Mouse (Mus musculus) midbrain, embryonic 14.5 days (tissue): ENCODE results near the gene Nccrp1. TPM values are rescaled to one million over a fixed set of nuclear protein-coding genes. Genes with fewer than 3 reads are reported as not detected.

Experiments
- ATAC-seq: fragments of 200-750 bp; cut with Nextera tagmentation; 2 replicates; pipeline ENCODE4 v1.8.0; 2017; ENCODE audit warnings: moderate number of reproducible peaks, moderate library complexity; ENCODE audit not compliant: low FRiP score, low TSS enrichment
- DNase-seq: peaks from one replicate; pipeline ENCODE4 v3.0.0-alpha.2; 2015
- H3K27ac ChIP-seq: fragments of 300-500 bp; sonication (generic); replicated peaks from 2 replicates; pipeline ENCODE4 v1.5.1; 2014; ENCODE audit warnings: mild to moderate bottlenecking, low read depth, low read length, moderate library complexity
- H3K27me3 ChIP-seq: fragments of 300-500 bp; sonication (generic); 2 replicates; pipeline ENCODE4 v1.6.1; 2014; ENCODE audit warnings: low read length, control low read depth, mixed read lengths; ENCODE audit not compliant: control insufficient read depth, insufficient read depth
- H3K36me3 ChIP-seq: fragments of 300-500 bp; sonication (generic); 2 replicates; pipeline ENCODE4 v1.6.1; 2014; ENCODE audit warnings: low read length, control low read depth; ENCODE audit not compliant: control insufficient read depth, insufficient read depth
- H3K4me1 ChIP-seq: fragments of 300-500 bp; sonication (generic); 2 replicates; pipeline ENCODE4 v1.6.1; 2014; ENCODE audit warnings: mild to moderate bottlenecking, antibody characterized with exemption, low read length, control low read depth; ENCODE audit not compliant: control insufficient read depth, insufficient read depth
- H3K4me2 ChIP-seq: fragments of 300-500 bp; sonication (generic); 2 replicates; pipeline ENCODE4 v1.6.1; 2014; ENCODE audit warnings: mild to moderate bottlenecking, low read length, moderate library complexity
- H3K4me3 ChIP-seq: fragments of 300-500 bp; sonication (generic); replicated peaks from 2 replicates; pipeline ENCODE4 v1.5.1; 2014; ENCODE audit warnings: low read depth, low read length
- H3K9ac ChIP-seq: fragments of 300-500 bp; sonication (generic); replicated peaks from 2 replicates; pipeline ENCODE4 v1.6.1; 2014; ENCODE audit warnings: mild to moderate bottlenecking, low read length, moderate library complexity
- H3K9me3 ChIP-seq: fragments of 300-500 bp; sonication (generic); 2 replicates; pipeline ENCODE4 v1.6.1; 2016; ENCODE audit warnings: low read length, control low read depth, mixed read lengths; ENCODE audit not compliant: control insufficient read depth
- WGBS: fragments of 180-500 bp; shearing (Covaris S2); extraction: QIAGEN DNeasy Blood & Tissue Kit; methylation state at CpG from one replicate; pipeline ENCODE4 v1.1.7; 2014; 5-methylcytosine and 5-hydroxymethylcytosine counted together
- polyA plus RNA-seq: library from polyadenylated mRNA; unstranded; fragments of >200 nt; fragmentation: Nextera tagmentation; extraction: Ambion mirVana; gene quantifications from 2 replicates; pipeline ENCODE4 v1.2.1, GENCODE M21; 2014

Nccrp1 gene
- 0.13 TPM in 1 of 2 replicates, not detected in the other for polyA plus RNA-seq

GRCm38 (mm10) chr7:28547154-28547553, at the start of gene Nccrp1:
Gene Nccrp1, minus strand, starts transcription at chr7:28547254.
- Histone ChIP-seq H3K4me2 (peak within 1 kb of the TSS; percentile 59), H3K9ac (peak within 1 kb of the TSS; percentile 31; the same call in 1 of the 2 replicates), H3K9me3 (no peaks in the 10 kb centered on the region), H3K4me1 (peaks cover 2% of the 10 kb centered on the region; the same call in 1 of the 2 replicates), H3K27ac (no peak within 1 kb of the TSS), H3K4me3 (peak within 1 kb of the TSS; percentile 28), H3K36me3 (no peaks in the 10 kb centered on the region), H3K27me3 (peaks cover 34% of the 10 kb centered on the region; the same call in 1 of the 2 replicates)
- ATAC-seq (no peak), DNase-seq (no peak)
- WGBS, result 6% methylated on average over 5 of the region's 5 CpGs

- Histone ChIP-seq H3K36me3 (no peaks in the 10 kb centered on the region), H3K4me1 (peaks cover 17% of the 10 kb centered on the region), H3K27me3 (no peaks in the 10 kb centered on the region), H3K9ac (no peak overlapping the region), H3K4me2 (peak overlapping the region; percentile 90), H3K27ac (no peak overlapping the region), H3K9me3 (no peaks in the 10 kb centered on the region), H3K4me3 (no peak overlapping the region)
- ATAC-seq (no peak), DNase-seq (no peak)
- WGBS, result 77% methylated on average over 8 of the region's 8 CpGs
Observed at GRCm38 (mm10) chr7:28595751-28596435, 48.8 kb upstream of the Nccrp1 start.

GRCm38 (mm10) chr7:28593206-28594111, 46.4 kb upstream of the Nccrp1 start:
- no peak for DNase-seq
- Histone ChIP-seq H3K4me1 (peaks cover 17% of the 10 kb centered on the region), H3K4me3 (no peak overlapping the region), H3K9ac (no peak overlapping the region), H3K27ac (no peak overlapping the region), H3K9me3 (no peaks in the 10 kb centered on the region), H3K36me3 (no peaks in the 10 kb centered on the region), H3K4me2 (no peak overlapping the region), H3K27me3 (no peaks in the 10 kb centered on the region)
- ATAC-seq, result no peak
- 68% methylated on average over 14 of the region's 14 CpGs for WGBS

DNA sequence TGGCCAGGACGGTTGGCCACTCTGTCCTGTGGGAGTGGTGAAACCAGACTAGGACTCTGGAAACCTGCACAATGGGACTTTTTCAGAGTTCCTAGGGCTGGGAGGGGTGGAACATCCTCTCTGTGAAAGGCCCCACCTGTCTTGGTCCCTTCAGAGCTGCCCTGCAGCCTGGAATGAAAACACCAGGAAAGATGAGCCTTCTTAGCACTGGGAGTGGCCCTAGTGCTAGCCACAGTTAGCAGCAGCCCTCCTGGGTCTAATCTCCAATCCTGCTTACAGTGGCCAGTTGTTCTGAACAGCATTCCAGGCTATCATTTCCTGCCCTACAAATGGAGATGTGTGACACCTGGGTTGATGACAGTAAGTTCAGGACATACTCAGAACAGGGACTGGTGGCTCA, 44.8 kb upstream of the Nccrp1 start:
- H3K4me3 ChIP-seq, result no peak overlapping the region
- H3K27ac ChIP-seq, result no peak overlapping the region
- no peak overlapping the region for H3K4me2 ChIP-seq
- no peak overlapping the region for H3K9ac ChIP-seq
- DNase-seq, result no peak
- H3K36me3 ChIP-seq, result no peaks in the 10 kb centered on the region
- no peaks in the 10 kb centered on the region for H3K27me3 ChIP-seq
- peaks cover 12% of the 10 kb centered on the region for H3K4me1 ChIP-seq
- ATAC-seq, result no peak
- H3K9me3 ChIP-seq, result no peaks in the 10 kb centered on the region
- WGBS, result 76% methylated on average over 1 of the region's 1 CpGs

GRCm38 (mm10) chr7:28587644-28588043, 40.6 kb upstream of the Nccrp1 start:
- no peaks in the 10 kb centered on the region for H3K36me3 ChIP-seq
- H3K9me3 ChIP-seq, result no peaks in the 10 kb centered on the region
- H3K4me2 ChIP-seq, result no peak overlapping the region
- ATAC-seq (no peak), DNase-seq (no peak)
- no peak overlapping the region for H3K9ac ChIP-seq
- 0 out of 2 replicates have a peak overlapping the region, but pooled peaks have one; percentile 5 for H3K27ac ChIP-seq
- H3K4me3 ChIP-seq, result no peak overlapping the region
- no peaks in the 10 kb centered on the region for H3K4me1 ChIP-seq
- H3K27me3 ChIP-seq, result no peaks in the 10 kb centered on the region

DNA sequence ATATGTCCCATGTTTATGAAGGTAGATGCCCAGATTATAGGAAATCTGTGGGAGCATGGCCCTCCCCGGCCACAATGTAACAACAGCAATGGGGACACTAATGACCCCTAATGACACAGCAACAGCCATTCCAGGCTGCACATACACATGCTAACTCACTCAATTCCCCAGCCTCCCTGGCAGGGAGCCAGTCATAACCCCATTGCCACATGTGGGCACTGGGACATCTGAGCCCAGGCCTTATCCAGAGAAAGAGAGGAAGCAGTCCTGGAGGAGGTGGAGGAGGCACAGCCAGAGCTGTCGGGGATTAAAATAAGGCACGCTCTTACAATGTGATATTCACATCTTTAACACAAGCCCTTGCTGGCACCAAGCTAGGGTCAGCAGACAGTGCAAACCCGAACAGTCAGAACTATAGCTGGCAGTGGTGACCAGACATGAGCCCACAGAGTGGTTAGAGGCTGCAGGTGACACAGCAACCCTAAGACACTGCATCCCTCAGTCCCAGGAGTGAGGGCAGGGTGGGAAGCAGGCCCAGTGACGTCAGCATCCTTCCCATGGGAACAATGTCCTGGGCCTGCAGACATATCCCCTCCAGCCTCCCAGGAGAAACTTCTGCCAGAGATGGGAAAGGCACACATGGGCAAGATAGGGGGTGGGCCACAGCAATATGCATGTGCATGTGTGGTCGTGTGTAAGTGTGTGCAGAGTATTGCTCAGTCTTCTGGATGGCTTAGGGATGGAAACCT, 39.8 kb upstream of the Nccrp1 start:
- H3K27ac ChIP-seq, result 0 out of 2 replicates have a peak overlapping the region, but pooled peaks have one; percentile 5

DNA sequence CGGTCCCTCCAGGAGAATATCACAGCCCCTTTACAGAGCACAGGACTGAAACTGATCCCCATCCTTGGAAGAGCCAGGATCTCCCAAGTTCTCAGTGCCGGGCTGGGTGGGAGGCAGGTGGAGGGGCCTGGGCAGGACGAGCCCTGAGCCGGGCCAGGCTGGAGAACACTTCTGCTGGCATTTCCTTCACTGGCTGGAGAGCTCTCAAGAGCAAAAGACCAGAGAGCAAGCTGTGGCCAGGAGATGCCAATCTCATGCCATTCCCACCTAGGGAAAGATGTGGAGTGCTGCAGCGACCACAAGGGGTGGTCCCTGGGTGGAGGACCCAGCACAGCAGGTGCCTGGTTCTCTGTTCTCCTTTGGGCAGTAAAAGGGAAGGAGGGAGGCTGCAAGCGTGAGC, 37.9 kb upstream of the Nccrp1 start:
- Histone ChIP-seq H3K27ac (no peak overlapping the region), H3K4me1 (no peaks in the 10 kb centered on the region)
- ATAC-seq, result no peak

More for the DNA sequence above, 39.8 kb upstream of the Nccrp1 start:
- H3K27me3 ChIP-seq, result no peaks in the 10 kb centered on the region
- no peak overlapping the region for H3K4me2 ChIP-seq
- H3K4me1 ChIP-seq, result no peaks in the 10 kb centered on the region
- DNase-seq (peak; percentile 35), ATAC-seq (no peak)
- H3K4me3 ChIP-seq, result no peak overlapping the region
- H3K9ac ChIP-seq, result no peak overlapping the region
- 58% methylated on average over 6 of the region's 6 CpGs for whole genome bisulfite sequencing
- H3K36me3 ChIP-seq, result no peaks in the 10 kb centered on the region
- no peaks in the 10 kb centered on the region for H3K9me3 ChIP-seq

GRCm38 (mm10) chr7:28584468-28584867, 37.4 kb upstream of the Nccrp1 start:
- DNase-seq, result no peak
- 82% methylated on average over 4 of the region's 4 CpGs for WGBS
- no peaks in the 10 kb centered on the region for H3K4me1 ChIP-seq
- no peak overlapping the region for H3K27ac ChIP-seq
- H3K9ac ChIP-seq, result no peak overlapping the region
- H3K27me3 ChIP-seq, result no peaks in the 10 kb centered on the region
- H3K4me2 ChIP-seq, result no peak overlapping the region
- H3K4me3 ChIP-seq, result no peak overlapping the region
- H3K36me3 ChIP-seq, result no peaks in the 10 kb centered on the region
- no peaks in the 10 kb centered on the region for H3K9me3 ChIP-seq
- ATAC-seq, result no peak

More for the DNA sequence above, 37.9 kb upstream of the Nccrp1 start:
- DNase-seq, result no peak
- no peaks in the 10 kb centered on the region for H3K27me3 ChIP-seq
- no peaks in the 10 kb centered on the region for H3K36me3 ChIP-seq
- 89% methylated on average over 6 of the region's 6 CpGs for WGBS
- H3K9me3 ChIP-seq, result no peaks in the 10 kb centered on the region
- no peak overlapping the region for H3K9ac ChIP-seq
- H3K4me2 ChIP-seq, result no peak overlapping the region
- H3K4me3 ChIP-seq, result no peak overlapping the region
